Mouse (Mus musculus) cortical plate, adult 2 months (tissue): ENCODE results near the gene Olfm1. TPM values are rescaled to one million over a fixed set of nuclear protein-coding genes. Genes with fewer than 3 reads are reported as not detected.

Experiments used
- H3K27ac ChIP-seq: fragments of 200-500 bp; 2 replicates; pipeline ENCODE4 v1.5.1; 2012; ENCODE audit warnings: low read length, control low read depth, inconsistent platforms; ENCODE audit not compliant: insufficient read depth
- H3K4me1 ChIP-seq: fragments of 200-500 bp; 2 replicates; pipeline ENCODE4 v1.6.1; 2011; ENCODE audit warnings: low read length; ENCODE audit not compliant: control insufficient read depth, insufficient read depth
- H3K4me3 ChIP-seq: fragments of 200-500 bp; 2 replicates; pipeline ENCODE4 v1.5.1; 2011; ENCODE audit warnings: mild to moderate bottlenecking, low read length, control low read depth; ENCODE audit not compliant: insufficient read depth
- CTCF ChIP-seq: fragments of 200-500 bp; IDR thresholded peaks from 2 replicates; pipeline ENCODE4 v1.5.1; 2011; ENCODE audit warnings: mild to moderate bottlenecking, control low read depth, low read length; ENCODE audit not compliant: insufficient read depth; ENCODE audit errors: extremely low read depth
- POLR2A ChIP-seq: fragments of 200-500 bp; IDR thresholded peaks from 2 replicates; pipeline ENCODE4 v1.6.1; 2011; ENCODE audit warnings: mild to moderate bottlenecking, low read length, control low read depth; ENCODE audit not compliant: insufficient read depth; ENCODE audit errors: extremely low read depth
- polyA plus RNA-seq: library from polyadenylated mRNA; depleted of rRNA; stranded (reverse); fragments of >200 nt; gene quantifications from 2 replicates; pipeline ENCODE4 v1.2.3, GENCODE M21; 2012

The Olfm1 gene
- polyA plus RNA-seq, 1 experiment, result 1,426 TPM

DNA sequence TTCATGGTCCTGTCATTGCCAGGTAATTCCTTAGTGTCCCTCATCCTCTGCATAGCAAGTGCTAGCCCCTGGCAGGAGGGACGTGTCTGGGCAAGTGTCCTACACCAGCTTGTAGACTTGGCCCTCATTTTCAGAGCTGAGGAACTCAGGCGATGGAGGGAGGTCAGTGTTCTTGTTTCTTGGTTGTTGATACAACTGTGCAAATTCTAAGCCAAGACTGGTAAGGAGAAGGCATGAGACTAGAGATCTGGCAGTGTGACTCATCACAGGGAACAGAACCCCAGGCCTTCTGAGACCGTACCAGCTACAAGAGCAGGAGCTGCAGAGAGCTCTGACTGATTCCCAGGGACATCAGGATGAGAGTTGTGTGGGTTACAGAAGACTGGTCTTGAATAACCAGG is 8.6 kb downstream of the Olfm1 start:
- no peak overlapping the region for H3K4me3 ChIP-seq
- TF ChIP-seq POLR2A, result no peak
- no peak for TF ChIP-seq CTCF
- H3K27ac ChIP-seq, result 0 out of 2 replicates have a peak overlapping the region, but pooled peaks have one; percentile 52
- peaks cover 13% of the 10 kb centered on the region for H3K4me1 ChIP-seq

DNA sequence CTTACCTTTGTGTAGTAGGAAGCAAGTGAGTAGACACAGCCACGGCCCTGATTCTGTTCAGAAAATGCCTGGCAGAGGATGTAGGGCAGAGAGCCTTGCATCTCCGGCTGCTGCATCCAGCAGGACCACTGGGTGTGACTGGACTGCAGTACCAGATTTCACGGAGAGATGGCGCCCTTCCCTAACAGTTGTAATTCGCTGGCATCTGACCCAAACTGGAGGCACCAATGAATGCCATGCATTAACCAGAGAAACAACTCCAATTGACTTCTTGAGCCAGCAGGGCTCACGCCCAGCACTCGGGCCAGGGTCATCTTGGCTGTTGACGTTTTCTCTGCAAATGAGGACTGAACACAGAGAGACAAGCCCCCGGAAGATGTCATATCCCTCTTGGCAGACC is 11.4 kb downstream of the Olfm1 start:
- Histone ChIP-seq H3K27ac (no peak overlapping the region), H3K4me3 (no peak overlapping the region), H3K4me1 (peaks cover 11% of the 10 kb centered on the region)
- TF ChIP-seq POLR2A, result no peak
- TF ChIP-seq CTCF, result peak; percentile 99

DNA sequence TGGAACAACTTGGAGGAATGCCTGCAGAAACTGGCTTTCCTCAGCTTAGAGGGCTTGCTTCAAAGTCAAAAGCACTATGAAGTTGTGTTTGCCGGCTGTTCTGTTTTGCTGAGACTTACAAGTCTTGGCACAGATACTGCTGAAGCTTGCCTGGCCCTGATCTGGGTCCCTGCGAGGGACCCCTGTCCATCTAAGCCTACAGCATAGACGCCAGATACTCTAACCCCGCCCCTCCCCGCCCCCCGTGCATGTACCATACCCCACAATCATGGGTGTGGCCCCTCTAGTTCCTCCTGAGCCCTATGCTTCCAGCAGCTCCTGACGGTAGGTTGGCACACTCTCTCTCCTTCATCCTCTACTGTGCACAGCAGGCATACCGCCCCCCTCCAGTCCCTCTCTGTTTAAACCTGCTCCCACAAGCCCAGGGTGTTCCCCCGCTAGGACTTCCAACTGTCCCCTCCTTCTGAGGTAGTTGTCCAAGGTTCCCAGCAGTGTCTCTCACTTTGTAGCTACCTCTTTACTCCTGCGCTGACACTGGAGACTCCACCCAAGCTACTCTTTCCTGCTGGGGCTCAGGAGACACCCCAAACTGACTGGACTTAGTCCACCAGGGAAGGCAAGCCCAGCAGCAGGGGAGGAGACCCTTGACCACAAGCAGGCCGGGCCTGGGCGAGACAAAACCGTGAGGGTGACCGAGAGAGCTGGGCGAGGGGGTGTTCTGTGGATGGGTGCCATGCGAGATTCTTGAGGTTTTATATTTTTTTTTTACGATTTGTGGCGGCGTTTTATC is 12.1 kb downstream of the Olfm1 start:
- Histone ChIP-seq H3K4me1 (peaks cover 9% of the 10 kb centered on the region), H3K27ac (0 out of 2 replicates have a peak overlapping the region, but pooled peaks have one; percentile 45), H3K4me3 (peak overlapping the region; percentile 95)
- no peak for TF ChIP-seq CTCF
- TF ChIP-seq POLR2A, result no peak

DNA sequence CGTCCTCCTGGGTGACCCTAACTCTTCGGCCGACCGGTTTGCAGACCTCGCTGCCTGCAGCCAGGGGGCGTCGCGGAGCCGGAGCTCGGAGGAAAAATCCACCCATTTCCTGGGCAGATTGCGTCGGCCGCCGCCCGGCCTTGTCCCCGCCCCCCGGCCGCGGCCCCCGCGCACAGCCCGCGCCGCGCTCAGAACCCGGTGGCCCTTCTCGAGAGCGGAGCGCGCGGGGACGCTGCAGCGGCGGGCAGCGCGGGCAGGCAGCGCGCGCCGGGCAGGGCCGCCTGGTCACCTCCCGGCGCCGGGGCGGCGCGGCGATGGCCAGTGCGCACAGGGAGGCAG is 12.6 kb downstream of the Olfm1 start:
- Histone ChIP-seq H3K4me3 (peak overlapping the region; percentile 95; the same call in 1 of the 2 replicates), H3K4me1 (peaks cover 13% of the 10 kb centered on the region), H3K27ac (no peak overlapping the region)
- TF ChIP-seq CTCF (peak; percentile 64), POLR2A (0 out of 2 replicates have a peak, but pooled peaks have one; percentile 27)

DNA sequence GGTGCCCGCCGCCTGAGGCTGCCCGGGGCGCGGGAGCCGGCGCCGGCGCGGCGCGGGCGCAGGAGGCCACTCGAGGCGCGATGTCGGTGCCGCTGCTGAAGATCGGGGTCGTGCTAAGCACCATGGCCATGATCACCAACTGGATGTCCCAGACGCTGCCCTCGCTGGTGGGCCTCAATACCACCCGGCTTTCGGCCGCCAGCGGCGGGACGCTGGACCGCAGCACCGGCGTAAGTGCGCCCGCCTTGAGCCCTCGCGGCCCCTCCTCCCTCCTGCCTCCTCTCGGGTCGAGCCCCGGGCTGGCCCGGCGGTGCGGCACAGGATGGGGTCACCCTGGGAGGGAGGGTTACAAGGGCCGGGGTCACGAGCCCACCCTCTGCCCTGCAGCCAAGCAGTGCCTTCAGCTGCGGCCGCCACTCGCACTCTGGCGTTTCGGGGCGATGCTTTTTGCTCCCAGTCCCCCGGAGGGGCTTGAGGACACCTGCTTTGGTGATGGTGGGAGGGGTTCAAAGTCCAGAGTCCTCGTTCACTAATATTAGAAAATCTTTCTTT is 13.2 kb downstream of the Olfm1 start:
- H3K4me3 ChIP-seq, result peak overlapping the region; percentile 95
- TF ChIP-seq POLR2A (no peak), CTCF (no peak)
- peaks cover 11% of the 10 kb centered on the region for H3K4me1 ChIP-seq
- peak overlapping the region; percentile 92 for H3K27ac ChIP-seq

DNA sequence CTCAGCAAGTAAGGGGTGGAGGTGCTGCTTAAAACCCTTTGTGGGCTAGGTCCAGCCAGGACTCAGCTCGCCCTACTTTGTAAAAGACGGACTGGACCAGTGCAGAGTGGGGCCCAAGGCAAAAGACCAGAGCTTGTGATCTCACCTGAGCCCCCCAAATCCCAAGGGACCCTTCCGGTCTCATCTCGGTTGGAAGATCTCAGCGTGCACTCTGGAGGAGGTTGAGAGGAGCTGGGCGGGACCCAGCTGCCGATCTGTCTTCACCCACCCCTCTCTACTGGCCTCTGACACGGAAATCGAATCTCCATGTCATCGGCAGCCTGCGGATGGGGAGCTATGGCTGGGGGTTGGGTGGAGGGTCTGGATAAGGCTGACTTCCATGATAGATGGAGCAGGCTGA is 13.7 kb downstream of the Olfm1 start:
- Histone ChIP-seq H3K27ac (peak overlapping the region; percentile 92), H3K4me3 (peak overlapping the region; percentile 95), H3K4me1 (peaks cover 8% of the 10 kb centered on the region)
- TF ChIP-seq CTCF (no peak), POLR2A (no peak)

DNA sequence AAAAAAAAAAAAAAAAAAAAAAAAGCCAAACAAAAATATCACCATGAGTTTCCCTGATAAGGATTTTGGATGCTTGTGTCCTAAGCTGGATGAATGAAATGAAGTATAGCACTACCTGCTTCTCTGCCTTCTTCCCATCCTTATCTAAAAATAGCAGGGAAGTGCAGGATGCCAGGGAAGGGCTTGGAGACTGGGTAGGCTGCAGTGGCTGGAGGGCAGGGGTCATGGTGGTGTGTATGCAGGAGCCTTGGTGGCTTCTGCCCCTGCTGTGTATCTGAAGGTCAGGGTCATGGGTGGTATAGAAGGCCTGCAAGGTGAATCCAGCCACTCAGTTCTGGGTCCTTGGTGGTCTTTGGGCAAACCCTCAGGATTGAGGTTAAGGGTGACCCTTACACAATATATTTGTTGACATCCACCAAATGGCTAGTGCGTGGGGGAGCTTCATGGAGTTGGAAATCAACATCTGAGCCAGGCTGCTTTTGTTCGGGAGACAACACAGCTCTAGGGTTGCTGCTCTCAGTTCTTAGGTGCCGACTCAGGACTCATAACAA is 14.5 kb downstream of the Olfm1 start:
- Histone ChIP-seq H3K27ac (peak overlapping the region; percentile 81), H3K4me1 (peaks cover 4% of the 10 kb centered on the region; the same call in 1 of the 2 replicates), H3K4me3 (peak overlapping the region; percentile 95)
- TF ChIP-seq CTCF, result no peak
- no peak for TF ChIP-seq POLR2A

DNA sequence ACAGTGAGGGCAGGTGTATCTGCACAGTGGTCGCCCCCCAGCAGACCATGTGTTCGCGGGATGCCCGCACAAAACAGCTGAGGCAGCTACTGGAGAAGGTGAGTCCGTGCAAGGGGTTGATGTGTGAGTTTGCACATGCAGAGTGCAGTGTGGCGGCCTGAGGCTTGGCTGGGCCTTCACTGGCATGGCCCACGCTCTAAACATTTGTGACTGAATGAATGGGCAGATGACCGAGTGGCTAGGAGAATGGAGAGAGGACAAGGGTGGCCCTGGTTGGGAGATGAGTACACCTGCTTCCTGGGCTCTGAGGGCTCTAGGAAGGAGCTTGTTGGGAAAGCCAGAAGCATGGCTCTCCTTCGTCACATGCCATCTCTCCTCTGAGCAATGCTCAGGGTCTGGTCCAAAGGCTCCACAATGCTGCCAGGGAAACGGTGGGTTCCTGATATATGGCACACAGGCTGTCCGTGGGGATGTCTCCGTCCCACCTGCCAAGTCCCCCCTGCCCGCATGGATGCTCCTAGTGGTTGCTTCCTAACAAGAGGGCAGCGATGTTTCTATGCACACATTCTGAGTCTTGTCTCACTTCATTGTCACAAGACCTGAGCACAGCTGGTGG is 15.4 kb downstream of the Olfm1 start:
- H3K4me3 ChIP-seq, result peak overlapping the region; percentile 95
- peaks cover 4% of the 10 kb centered on the region; the same call in 1 of the 2 replicates for H3K4me1 ChIP-seq

DNA sequence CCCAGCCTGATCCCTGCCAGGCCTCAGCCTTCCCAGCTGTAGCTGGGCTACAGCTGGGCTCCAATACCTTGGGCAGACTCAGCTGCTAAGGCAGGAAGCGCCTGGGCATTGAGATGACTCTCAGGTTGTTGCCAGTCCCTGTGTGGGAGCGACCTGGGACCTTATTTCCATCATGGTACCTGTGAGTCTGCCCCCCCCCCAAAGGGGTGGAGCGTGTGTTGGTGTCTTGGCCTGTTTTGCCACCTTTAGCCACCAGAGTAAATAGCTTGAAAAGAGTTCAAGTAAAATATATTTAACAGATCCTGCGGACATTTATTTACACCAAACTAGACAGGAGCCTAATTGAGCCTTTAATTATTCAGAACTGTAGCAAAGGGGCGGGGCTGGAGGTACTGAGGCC is 16.4 kb downstream of the Olfm1 start:
- 0 out of 2 replicates have a peak overlapping the region, but pooled peaks have one; percentile 14 for H3K27ac ChIP-seq
- peaks cover 4% of the 10 kb centered on the region; the same call in 1 of the 2 replicates for H3K4me1 ChIP-seq
- H3K4me3 ChIP-seq, result peak overlapping the region; percentile 95; the same call in 1 of the 2 replicates
- TF ChIP-seq CTCF, result no peak
- TF ChIP-seq POLR2A, result no peak

More for the DNA sequence above, 15.4 kb downstream of the Olfm1 start:
- peak overlapping the region; percentile 81 for H3K27ac ChIP-seq
- no peak for TF ChIP-seq POLR2A
- no peak for TF ChIP-seq CTCF

DNA sequence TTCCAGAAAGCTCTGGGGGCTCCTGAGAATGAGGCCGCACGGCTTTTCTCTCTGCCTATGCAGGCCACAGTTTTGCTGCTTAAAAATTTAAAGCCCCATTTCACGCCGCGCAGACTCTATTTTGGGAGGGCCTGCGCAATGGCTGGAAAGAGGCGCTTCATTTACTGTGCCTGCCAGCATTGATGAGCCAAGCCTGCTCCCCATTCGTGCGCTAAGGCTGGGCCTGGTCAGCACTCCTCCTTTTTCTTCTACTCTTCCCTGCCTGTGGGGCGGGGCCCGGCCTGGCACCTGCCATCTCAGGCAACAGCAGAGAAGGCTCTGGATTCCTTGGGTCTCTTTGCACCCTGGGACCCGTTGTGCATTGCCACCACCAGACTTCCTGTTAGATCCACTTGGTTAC is 16.9 kb downstream of the Olfm1 start:
- peaks cover 4% of the 10 kb centered on the region; the same call in 1 of the 2 replicates for H3K4me1 ChIP-seq
- TF ChIP-seq POLR2A, result no peak
- no peak for TF ChIP-seq CTCF

More for the DNA sequence above, 16.9 kb downstream of the Olfm1 start:
- Histone ChIP-seq H3K27ac (0 out of 2 replicates have a peak overlapping the region, but pooled peaks have one; percentile 14), H3K4me3 (peak overlapping the region; percentile 95; the same call in 1 of the 2 replicates)
